Mouse (Mus musculus): ENCODE measurements around the gene Tob1. TPM values are rescaled to one million over a fixed set of nuclear protein-coding genes. Genes with fewer than 3 reads are reported as not detected.
A peak's percentile ranks its signal among the peaks of the same experiment; 100 is the strongest.

Gene Tob1
- polyA plus RNA-seq, 1 experiment from 2014 or later = 46.0 TPM

DNA sequence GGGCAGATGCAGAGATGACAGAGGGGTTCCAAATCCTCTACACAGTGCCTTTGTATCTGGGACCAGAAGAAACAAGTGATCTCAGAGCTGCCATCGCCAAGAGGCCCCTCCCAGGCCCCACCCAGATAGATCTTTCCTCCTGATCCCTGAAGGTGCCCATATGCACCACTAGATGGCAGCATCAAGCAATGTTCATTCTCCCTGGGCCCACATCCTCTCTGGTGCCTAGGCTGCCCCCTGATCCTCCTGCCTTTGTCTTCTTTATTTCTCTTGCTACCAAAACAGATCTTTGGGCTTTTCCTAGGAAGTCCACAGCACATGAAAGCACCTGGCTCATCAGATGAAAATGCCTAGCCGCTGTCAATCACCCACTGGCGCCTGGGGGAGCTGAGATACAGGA, 24.8 kb downstream of the Tob1 start:
- no peak overlapping the region for H3K4me3 ChIP-seq (replicated peaks)
- H3K9me3 ChIP-seq = no peaks in the 10 kb centered on the region
- WGBS = 17% methylated on average over 3 of the region's 3 CpGs
- no peaks in the 10 kb centered on the region for H3K27me3 ChIP-seq (replicated peaks)
- peak overlapping the region; percentile 23; the same call in 1 of the 2 replicates for H3K4me2 ChIP-seq (replicated peaks)
- no peaks in the 10 kb centered on the region for H3K36me3 ChIP-seq
- peaks cover 6% of the 10 kb centered on the region; the same call in 1 of the 2 replicates for H3K4me1 ChIP-seq (replicated peaks)
- H3K9ac ChIP-seq = no peak overlapping the region
- ATAC-seq = peak; percentile 91
- no peak overlapping the region for H3K27ac ChIP-seq

DNA sequence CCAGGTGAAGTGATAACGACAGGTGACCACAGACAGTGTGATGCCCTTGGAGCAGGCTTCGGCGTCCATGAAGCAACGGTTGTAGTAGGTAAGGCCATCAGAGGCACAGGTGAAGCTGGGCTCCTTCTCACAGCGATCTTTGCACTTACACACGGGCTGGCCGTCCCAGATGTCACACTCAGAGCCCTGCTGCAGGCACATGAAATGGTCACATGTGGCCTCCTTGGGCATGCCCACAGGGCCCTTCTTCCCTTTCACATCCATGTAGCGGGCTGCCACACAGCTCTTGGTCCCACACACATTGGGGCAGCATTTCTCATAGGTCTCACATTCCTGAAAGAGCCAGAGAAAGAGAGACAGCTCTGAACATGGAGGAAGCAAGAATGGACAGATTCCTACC, 27.5 kb downstream of the Tob1 start:
- Histone ChIP-seq H3K9me3 (no peaks in the 10 kb centered on the region), H3K27ac (no peak overlapping the region), H3K4me3 (replicated peaks) (no peak overlapping the region), H3K36me3 (no peaks in the 10 kb centered on the region), H3K27me3 (replicated peaks) (no peaks in the 10 kb centered on the region), H3K4me2 (replicated peaks) (no peak overlapping the region), H3K4me1 (replicated peaks) (peaks cover 20% of the 10 kb centered on the region), H3K9ac (no peak overlapping the region)
- 91% methylated on average over 8 of the region's 8 CpGs for WGBS
- no peak for ATAC-seq

DNA sequence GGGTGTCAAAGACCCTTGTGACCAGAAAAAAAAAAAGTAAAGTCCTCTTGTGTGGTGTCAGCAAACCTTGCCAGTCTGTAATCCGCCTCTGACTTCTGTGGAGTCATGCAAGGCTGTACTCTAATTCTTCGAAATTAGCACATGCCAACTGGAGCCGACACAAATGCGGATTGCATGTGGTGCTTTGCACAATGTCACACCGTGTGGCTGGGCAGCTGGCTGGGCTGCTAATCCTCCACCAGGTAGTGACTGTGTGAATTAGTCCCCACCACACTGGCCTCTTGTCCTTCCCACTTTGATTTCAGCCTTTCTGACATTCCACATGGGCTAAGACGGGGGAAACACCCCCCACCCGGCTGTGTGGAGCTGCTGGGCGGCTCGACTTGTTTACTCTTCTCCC, 28.5 kb downstream of the Tob1 start:
- H3K27ac ChIP-seq = no peak overlapping the region

DNA sequence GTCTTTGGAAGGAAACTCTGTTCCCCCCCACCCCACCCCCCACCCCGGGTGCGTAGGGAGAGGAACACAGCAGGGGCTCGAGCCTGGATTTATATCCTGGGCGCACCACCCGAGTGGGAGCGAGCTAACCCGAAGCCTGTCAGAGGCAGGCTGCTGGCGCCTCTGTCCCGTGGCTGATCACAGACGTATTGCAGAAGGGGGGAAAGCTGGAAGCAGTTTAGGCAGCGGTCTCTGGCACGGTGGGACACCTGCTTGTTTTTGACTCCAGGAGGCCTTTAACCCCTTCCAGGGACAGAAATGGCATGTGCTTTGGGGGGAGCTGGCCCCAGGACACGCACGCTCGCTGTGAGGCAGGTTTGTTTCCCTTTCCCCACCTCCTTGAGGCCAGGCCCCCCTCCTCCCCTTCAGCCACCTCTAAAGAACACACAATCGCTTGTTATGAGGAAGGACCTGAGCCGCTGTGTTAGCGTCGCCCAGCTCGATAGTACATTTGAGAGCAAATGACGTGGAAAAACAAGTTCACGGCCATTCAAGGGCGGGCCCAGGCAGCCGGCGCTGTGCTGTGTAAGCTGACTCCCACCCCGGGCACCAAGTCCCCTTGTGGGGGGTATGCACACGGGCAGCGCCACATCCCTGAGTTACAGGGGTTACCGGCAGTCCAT, 31.6 kb downstream of the Tob1 start:
- Histone ChIP-seq H3K27ac (peak overlapping the region; percentile 77), H3K36me3 (no peaks in the 10 kb centered on the region), H3K4me2 (replicated peaks) (peak overlapping the region; percentile 69), H3K27me3 (replicated peaks) (no peaks in the 10 kb centered on the region), H3K4me3 (replicated peaks) (peak overlapping the region; percentile 25), H3K9ac (peak overlapping the region; percentile 39), H3K9me3 (no peaks in the 10 kb centered on the region), H3K4me1 (replicated peaks) (peaks cover 33% of the 10 kb centered on the region)
- peak; percentile 55 for ATAC-seq
- WGBS = 8% methylated on average over 29 of the region's 29 CpGs

More for the DNA sequence above, 28.5 kb downstream of the Tob1 start:
- ATAC-seq = no peak
- Histone ChIP-seq H3K4me2 (replicated peaks) (no peak overlapping the region), H3K4me1 (replicated peaks) (peaks cover 21% of the 10 kb centered on the region), H3K9me3 (no peaks in the 10 kb centered on the region), H3K4me3 (replicated peaks) (no peak overlapping the region), H3K27me3 (replicated peaks) (no peaks in the 10 kb centered on the region), H3K36me3 (no peaks in the 10 kb centered on the region), H3K9ac (no peak overlapping the region)
- 37% methylated on average over 9 of the region's 9 CpGs for WGBS

DNA sequence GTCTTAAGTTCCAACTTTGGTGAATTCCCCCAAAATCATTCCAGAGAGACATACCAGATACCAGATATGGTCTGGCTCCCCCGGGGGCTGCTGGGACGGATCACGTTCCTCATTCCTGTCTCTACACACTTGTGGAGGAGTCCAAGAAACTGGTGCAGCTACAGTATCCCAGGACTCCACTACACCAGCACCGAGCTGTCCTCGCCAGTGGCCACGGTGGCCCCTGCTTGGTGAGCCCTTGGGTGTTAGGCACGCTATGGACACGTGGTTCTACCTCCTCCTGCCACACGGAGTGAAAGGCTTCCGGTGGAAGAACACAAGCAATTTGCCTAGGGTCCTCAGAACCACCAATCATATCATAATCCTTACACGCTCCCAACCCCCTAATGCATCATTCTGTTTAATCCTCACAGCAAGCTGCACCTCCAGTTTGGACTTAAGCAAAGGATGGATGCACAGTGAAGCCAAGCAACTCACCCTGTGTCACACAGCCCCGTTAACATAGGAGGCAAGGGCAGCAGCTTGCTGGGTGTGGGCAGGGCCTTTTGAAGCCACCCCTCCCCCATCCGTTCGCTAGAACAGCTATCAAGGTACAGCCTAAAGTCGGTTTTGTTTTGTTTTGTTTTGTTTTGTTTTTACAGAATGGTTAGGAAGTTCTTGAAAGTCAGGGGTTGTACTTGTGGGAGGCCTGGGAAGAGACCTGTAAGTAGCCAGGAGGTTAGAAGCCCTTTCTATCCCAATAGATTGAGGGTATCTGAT, 32.3 kb downstream of the Tob1 start:
- WGBS = 35% methylated on average over 15 of the region's 15 CpGs
- Histone ChIP-seq H3K36me3 (no peaks in the 10 kb centered on the region), H3K9ac (peak overlapping the region; percentile 39; the same call in 1 of the 2 replicates), H3K27me3 (replicated peaks) (no peaks in the 10 kb centered on the region), H3K4me1 (replicated peaks) (peaks cover 33% of the 10 kb centered on the region), H3K4me2 (replicated peaks) (peak overlapping the region; percentile 69), H3K9me3 (no peaks in the 10 kb centered on the region), H3K4me3 (replicated peaks) (peak overlapping the region; percentile 25), H3K27ac (peak overlapping the region; percentile 77)
- no peak for ATAC-seq

DNA sequence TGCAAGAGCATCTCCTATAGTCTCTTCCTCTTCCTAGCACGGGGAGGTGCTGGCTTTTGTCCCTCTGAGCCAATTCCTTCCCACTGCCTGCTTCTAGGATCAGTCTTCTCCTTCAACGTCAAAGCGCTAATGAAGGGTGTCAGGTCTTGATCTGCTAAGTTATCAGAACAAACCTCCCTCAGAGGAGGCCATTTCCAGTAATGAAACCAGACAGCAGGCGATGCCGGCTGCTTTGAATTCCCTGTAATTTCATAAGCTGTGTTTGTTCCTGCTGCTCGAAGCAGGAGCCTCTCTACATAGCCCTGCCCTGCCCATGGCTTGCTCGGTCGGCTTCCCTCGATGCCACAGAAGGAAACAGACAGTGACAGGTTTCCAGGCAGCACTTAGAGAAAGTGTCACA, 33.1 kb downstream of the Tob1 start:
- 77% methylated on average over 9 of the region's 9 CpGs for WGBS
- Histone ChIP-seq H3K27ac (no peak overlapping the region), H3K9me3 (no peaks in the 10 kb centered on the region), H3K36me3 (no peaks in the 10 kb centered on the region), H3K9ac (no peak overlapping the region), H3K27me3 (replicated peaks) (no peaks in the 10 kb centered on the region), H3K4me2 (replicated peaks) (no peak overlapping the region), H3K4me3 (replicated peaks) (no peak overlapping the region), H3K4me1 (replicated peaks) (peaks cover 33% of the 10 kb centered on the region)
- no peak for ATAC-seq

DNA sequence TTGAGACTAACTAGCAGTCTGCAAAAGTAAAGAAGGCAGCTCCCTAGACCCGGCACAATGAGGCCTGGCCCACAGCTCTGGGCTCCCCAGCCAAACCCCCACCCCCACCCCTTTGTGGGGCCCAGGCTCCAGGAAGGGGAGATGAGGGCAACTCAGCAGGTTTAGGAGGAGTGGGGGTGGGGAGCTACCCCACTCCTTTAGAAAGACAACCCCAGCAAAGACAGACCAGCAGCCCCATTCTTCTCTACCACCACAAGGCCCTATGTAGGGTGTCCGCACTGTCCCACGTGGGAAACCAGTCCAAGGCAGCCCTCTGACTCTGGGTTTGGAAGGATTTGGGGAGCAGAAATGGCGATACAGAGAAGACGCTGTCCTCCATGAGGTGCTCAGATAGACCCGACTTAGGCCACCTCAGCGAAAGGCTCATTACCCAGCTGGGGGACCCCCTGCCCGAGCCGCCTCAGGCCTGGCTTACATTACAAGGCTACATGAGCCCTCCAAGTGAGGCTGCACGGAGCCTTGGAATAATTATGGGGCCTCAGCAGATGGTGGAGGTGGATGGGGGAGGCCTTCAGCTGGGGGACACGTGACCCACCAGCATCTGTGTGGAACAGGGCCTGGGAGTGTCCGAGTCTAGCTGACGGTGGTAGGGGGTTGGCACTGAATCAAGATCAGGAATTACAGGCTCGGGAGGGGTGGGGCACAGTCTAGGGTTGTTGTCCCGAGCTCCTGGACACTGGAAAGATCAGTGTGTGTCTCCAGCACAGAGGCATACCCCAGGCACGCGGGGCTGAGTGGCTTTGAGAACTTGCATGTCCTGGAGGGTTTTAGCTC, 34.9 kb downstream of the Tob1 start, which contains the start of gene Wfikkn2:
Gene Wfikkn2, minus strand, starts transcription at position 51 of the 834 bp plus-strand sequence.
- Histone ChIP-seq H3K4me3 (replicated peaks) (no peak within 1 kb of the TSS), H3K4me2 (replicated peaks) (peak within 1 kb of the TSS; percentile 15; the same call in 1 of the 2 replicates), H3K27me3 (replicated peaks) (no peaks in the 10 kb centered on the region), H3K9ac (no peak within 1 kb of the TSS), H3K36me3 (no peaks in the 10 kb centered on the region), H3K27ac (peak within 1 kb of the TSS; percentile 1; the same call in 1 of the 2 replicates), H3K9me3 (no peaks in the 10 kb centered on the region), H3K4me1 (replicated peaks) (peaks cover 29% of the 10 kb centered on the region)
- peak; percentile 66 for ATAC-seq
- WGBS = 49% methylated on average over 17 of the region's 17 CpGs

DNA sequence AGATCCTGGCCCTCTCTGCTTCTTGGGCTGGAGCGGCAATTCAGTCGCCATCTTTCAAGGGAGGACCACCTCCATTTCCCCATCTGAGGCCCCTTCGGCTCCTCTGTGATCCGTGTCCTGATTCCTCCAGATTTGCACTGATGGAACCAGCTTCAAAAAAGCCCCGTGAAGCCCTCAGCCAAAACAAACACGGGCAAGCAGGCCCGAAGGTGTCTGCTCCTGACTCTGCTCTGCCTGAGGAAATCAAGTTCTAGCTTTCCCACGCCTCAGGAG, 35.5 kb downstream of the Tob1 start:
- Histone ChIP-seq H3K4me2 (replicated peaks) (no peak overlapping the region; the same call in 1 of the 2 replicates), H3K4me3 (replicated peaks) (no peak overlapping the region), H3K4me1 (replicated peaks) (peaks cover 29% of the 10 kb centered on the region), H3K27me3 (replicated peaks) (no peaks in the 10 kb centered on the region), H3K9ac (no peak overlapping the region), H3K36me3 (no peaks in the 10 kb centered on the region), H3K9me3 (no peaks in the 10 kb centered on the region), H3K27ac (peak overlapping the region; percentile 1; the same call in 1 of the 2 replicates)
- 45% methylated on average over 8 of the region's 8 CpGs for WGBS
- ATAC-seq = no peak

DNA sequence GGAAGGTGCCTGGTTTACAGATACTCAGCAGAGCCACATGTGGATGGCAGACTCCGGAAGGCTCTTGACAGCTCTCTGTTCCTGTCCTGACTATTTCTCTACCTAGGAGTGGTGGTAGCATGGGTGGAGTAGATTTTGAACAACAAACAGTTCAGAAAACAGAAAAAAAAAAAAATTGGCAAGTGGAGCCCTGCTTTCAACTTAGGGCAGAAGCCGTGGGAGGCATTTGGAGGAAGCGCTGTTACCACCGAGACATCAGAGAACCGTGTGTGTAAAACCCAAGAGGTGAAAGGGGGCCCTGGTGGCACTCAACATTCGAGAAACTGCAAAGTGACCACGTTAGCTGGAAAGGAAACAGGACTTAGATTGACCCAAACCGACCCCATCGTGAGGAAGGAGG, 41.9 kb downstream of the Tob1 start:
- Histone ChIP-seq H3K4me3 (replicated peaks) (no peak overlapping the region), H3K4me2 (replicated peaks) (no peak overlapping the region), H3K27ac (no peak overlapping the region), H3K36me3 (no peaks in the 10 kb centered on the region), H3K9ac (no peak overlapping the region), H3K4me1 (replicated peaks) (no peaks in the 10 kb centered on the region), H3K9me3 (no peaks in the 10 kb centered on the region), H3K27me3 (replicated peaks) (no peaks in the 10 kb centered on the region)
- ATAC-seq = no peak
- 79% methylated on average over 9 of the region's 9 CpGs for WGBS

DNA sequence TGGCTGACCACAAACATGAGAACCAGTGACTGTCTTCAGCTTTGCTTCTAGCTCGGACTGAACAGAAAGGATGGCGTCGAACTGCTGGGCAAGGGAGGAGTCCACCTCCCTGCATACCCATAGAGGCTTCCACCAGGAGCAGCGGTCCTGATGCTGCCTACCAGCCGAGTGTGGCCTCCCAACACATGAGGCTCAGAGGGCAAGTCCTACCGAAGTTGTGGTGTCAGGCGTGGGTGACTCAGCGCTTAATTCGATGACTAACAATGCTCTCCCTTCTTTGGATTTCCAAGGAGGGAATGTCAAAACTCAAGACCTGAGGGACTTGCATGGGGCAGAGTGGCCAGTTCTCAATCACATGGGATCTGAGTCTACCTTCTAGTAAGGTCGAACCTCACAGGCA, 42.4 kb downstream of the Tob1 start:
- H3K4me2 ChIP-seq (replicated peaks) = no peak overlapping the region
- H3K9me3 ChIP-seq = no peaks in the 10 kb centered on the region
- no peak overlapping the region for H3K27ac ChIP-seq
- no peaks in the 10 kb centered on the region for H3K4me1 ChIP-seq (replicated peaks)
- ATAC-seq = no peak
- H3K27me3 ChIP-seq (replicated peaks) = no peaks in the 10 kb centered on the region
- no peak overlapping the region for H3K4me3 ChIP-seq (replicated peaks)
- WGBS = 86% methylated on average over 10 of the region's 10 CpGs
- H3K36me3 ChIP-seq = no peaks in the 10 kb centered on the region
- no peak overlapping the region for H3K9ac ChIP-seq

DNA sequence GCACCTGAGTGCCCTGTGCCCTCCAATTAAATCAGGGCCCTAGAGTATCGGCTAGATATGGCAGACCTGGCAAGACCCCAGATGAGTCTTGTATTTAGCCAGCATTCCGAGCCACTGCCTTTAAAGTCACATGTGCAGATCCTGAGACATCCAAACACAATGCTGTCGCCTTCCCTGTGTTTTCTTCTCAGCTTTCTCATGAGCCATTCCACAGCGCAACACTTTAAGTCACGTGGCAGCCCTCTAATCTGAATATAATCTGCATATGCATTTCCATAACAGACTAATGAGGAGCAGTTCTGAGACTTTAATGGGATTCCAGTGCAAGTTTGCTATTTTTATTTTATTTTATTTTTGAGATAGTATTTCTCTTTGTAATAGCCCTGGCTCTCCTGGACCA, 44.5 kb downstream of the Tob1 start:
- WGBS = 73% methylated on average over 5 of the region's 5 CpGs
- Histone ChIP-seq H3K27me3 (replicated peaks) (no peaks in the 10 kb centered on the region), H3K4me2 (replicated peaks) (no peak overlapping the region), H3K9me3 (no peaks in the 10 kb centered on the region), H3K9ac (no peak overlapping the region), H3K36me3 (no peaks in the 10 kb centered on the region), H3K27ac (no peak overlapping the region), H3K4me1 (replicated peaks) (no peaks in the 10 kb centered on the region), H3K4me3 (replicated peaks) (no peak overlapping the region)
- no peak for ATAC-seq

DNA sequence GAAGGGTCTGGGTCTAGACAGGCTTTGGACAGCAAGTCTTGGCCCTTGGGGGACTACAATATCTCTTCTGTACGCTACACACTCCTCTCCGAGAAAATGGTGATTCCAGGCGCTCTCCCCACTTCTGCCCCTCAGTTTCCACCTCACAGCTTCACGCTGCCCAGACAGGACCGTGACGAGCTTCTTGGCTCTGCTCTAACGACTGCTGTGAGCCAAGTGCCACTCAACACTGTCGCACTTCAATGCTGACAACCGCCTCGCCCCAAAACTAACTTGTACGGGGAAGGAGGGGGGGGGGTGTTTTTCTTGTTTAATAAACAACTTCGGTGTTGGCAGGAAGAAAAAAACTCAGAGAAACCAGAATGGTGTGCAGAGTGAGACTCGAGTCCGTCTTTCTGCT, 46.7 kb downstream of the Tob1 start:
- Histone ChIP-seq H3K27ac (no peak overlapping the region), H3K4me3 (replicated peaks) (no peak overlapping the region), H3K27me3 (replicated peaks) (no peaks in the 10 kb centered on the region), H3K4me1 (replicated peaks) (no peaks in the 10 kb centered on the region), H3K36me3 (no peaks in the 10 kb centered on the region), H3K4me2 (replicated peaks) (no peak overlapping the region), H3K9ac (no peak overlapping the region), H3K9me3 (no peaks in the 10 kb centered on the region)
- 78% methylated on average over 14 of the region's 14 CpGs for WGBS
- no peak for ATAC-seq
